Mouse (Mus musculus) activated CD4-positive, CD25-positive, alpha-beta regulatory T cell, adult 9 weeks (primary cell): ENCODE results near the gene Olfr678. TPM values are rescaled to one million over a fixed set of nuclear protein-coding genes. Genes with fewer than 3 reads are reported as not detected.

Experiments
- polyA plus RNA-seq: library from polyadenylated mRNA; unstranded; fragments of 100-300 nt; shearing (Covaris generic); gene quantifications from one replicate; pipeline ENCODE4 v1.2.1, GENCODE M21; 2017

The Olfr678 gene
- not detected for polyA plus RNA-seq

GRCm38 (mm10) chr7:105064175-105064574 lies at the start of gene Olfr678:
Gene Olfr678, plus strand, starts transcription at chr7:105064475.

GRCm38 (mm10) chr7:105028360-105028759 lies 35.9 kb upstream of the Olfr678 start, which contains the start of gene Olfr675:
Gene Olfr675, minus strand, starts transcription at chr7:105028460.

GRCm38 (mm10) chr7:105032398-105032797 lies 31.9 kb upstream of the Olfr678 start, which contains the start of gene Olfr676:
Gene Olfr676, plus strand, starts transcription at chr7:105032698.

DNA sequence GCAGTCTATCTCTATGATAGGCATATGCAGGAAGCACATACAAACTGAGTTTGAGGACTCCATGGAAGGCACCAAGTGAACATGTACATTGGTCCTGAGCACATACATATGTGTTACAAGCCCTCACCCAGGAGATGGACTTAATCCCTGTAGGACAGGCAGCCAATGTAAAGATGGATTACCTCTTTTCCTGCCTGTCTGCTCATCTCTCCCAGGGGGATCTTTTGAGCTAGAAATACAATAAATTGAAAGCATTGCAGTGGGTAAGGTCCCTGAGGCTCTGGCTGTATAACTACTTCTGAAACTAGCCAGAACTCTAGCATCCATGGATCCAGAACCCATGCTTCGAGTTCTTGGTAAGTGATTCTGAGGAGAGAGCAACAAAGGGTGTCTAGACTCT lies 16.6 kb downstream of the Olfr678 start, which contains the start of gene Olfr679:
Olfr679 (plus strand) TSS at position 301 of the 400 bp plus-strand sequence.

DNA sequence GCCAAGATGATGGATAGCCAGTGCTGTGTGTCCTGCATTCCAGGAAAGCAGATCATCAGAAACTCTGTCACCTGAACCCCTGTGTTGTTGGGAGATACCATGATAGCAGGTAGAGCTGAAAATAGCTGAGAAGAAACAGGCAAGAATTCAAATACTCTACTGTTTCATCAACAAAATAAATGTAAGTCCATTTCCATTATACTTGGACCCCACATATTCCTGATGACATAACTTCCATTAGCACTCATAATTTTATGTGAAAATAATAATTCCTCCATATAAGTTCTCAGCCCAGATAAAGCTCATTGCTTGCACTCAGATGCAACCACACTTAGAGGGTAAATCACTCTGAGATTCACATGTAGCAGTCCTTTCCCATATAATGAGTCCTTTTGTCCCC lies 28.4 kb downstream of the Olfr678 start, which contains the start of gene Olfr680-ps1:
Olfr680-ps1 (minus strand) TSS at position 101 of the 400 bp plus-strand sequence.

DNA sequence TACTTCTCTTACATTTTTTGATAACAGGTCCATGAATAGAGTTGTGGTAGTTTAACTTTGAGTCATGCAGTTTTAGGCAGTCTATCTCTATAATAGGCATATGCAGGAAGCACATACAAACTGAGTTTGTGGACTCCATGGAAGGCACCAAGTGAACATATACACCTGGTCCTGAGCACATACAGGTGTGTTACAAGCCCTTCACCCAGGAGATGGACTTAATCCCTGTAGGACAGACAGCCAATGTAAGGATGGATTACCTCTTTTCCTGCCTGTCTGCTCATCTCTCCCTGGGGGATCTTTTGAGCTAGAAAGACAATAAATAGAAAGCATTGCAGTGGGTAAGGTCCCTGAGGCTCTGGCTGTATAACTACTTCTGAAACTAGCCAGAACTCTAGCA lies 52.3 kb downstream of the Olfr678 start, which contains the start of gene Olfr681:
Olfr681 (plus strand) TSS at position 301 of the 400 bp plus-strand sequence.

Other genes with a start within 250 kb of the Olfr678 start
- not detected for gene Usp17lb, start 221.9 kb upstream of the Olfr678 start, polyA plus RNA-seq
- gene Usp17la, start 207.5 kb upstream of the Olfr678 start, polyA plus RNA-seq = 0.10 TPM
- gene Olfr665, start 186.4 kb upstream of the Olfr678 start, polyA plus RNA-seq = not detected
- not detected for gene Olfr666, start 168.5 kb upstream of the Olfr678 start, polyA plus RNA-seq
- gene Olfr667, start 143.0 kb upstream of the Olfr678 start, polyA plus RNA-seq = not detected
- gene Olfr668, start 136.4 kb upstream of the Olfr678 start, polyA plus RNA-seq = not detected
- not detected for gene Olfr669, start 130.2 kb upstream of the Olfr678 start, polyA plus RNA-seq
- not detected for gene Olfr670, start 101.9 kb upstream of the Olfr678 start, polyA plus RNA-seq
- not detected for gene Olfr671, start 85.3 kb upstream of the Olfr678 start, polyA plus RNA-seq
- not detected for gene Olfr672, start 62.4 kb upstream of the Olfr678 start, polyA plus RNA-seq
- not detected for gene Olfr675, start 36.0 kb upstream of the Olfr678 start, polyA plus RNA-seq
- not detected for gene Olfr676, start 31.8 kb upstream of the Olfr678 start, polyA plus RNA-seq
- not detected for gene Olfr677, start 13.1 kb upstream of the Olfr678 start, polyA plus RNA-seq
- not detected for gene Olfr679, start 16.7 kb downstream of the Olfr678 start, polyA plus RNA-seq
- gene Olfr680-ps1, start 28.3 kb downstream of the Olfr678 start, polyA plus RNA-seq = not detected
- gene Olfr681, start 52.4 kb downstream of the Olfr678 start, polyA plus RNA-seq = not detected
- not detected for gene Olfr683, start 82.5 kb downstream of the Olfr678 start, polyA plus RNA-seq
- not detected for gene Olfr684, start 99.2 kb downstream of the Olfr678 start, polyA plus RNA-seq
- not detected for gene Olfr685, start 121.5 kb downstream of the Olfr678 start, polyA plus RNA-seq
- not detected for gene Olfr686, start 143.0 kb downstream of the Olfr678 start, polyA plus RNA-seq
- not detected for gene Olfr688, start 223.6 kb downstream of the Olfr678 start, polyA plus RNA-seq
- gene Olfr689, start 246.7 kb downstream of the Olfr678 start, polyA plus RNA-seq = not detected